Mouse (Mus musculus): ENCODE measurements around the gene Cpox. TPM values are rescaled to one million over a fixed set of nuclear protein-coding genes. Genes with fewer than 3 reads are reported as not detected.
A peak's percentile ranks its signal among the peaks of the same experiment; 100 is the strongest.

Cpox gene
- polyA plus RNA-seq, 1 experiment from 2014 or later = 19.7 TPM

DNA sequence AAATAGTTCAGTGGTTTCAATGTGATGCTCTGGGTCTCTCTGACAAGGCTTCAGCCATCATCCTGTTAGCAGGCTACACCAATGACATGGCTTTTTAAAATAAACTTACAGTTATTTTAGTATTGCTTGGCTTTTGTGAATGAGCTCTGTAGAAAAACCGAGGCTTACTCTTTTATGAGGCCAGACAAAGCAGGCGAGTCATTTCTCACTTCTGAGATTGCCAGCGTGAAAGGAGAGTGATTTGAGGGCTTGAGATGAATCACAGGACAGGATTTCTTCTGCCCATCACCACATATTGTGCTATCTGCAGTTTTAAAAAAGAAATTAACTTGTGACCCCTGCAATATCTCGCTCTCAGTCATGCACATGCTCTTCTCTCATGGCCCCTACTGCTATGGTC lies 44.9 kb downstream of the Cpox start:
- Histone ChIP-seq H3K9me3 (ENCODE audit: control insufficient read depth, low read length) (no peaks in the 10 kb centered on the region), H3K27me3 (ENCODE audit: control insufficient read depth, insufficient read depth, low read depth, low read length) (no peaks in the 10 kb centered on the region), H3K27ac (ENCODE audit: low read length) (no peak overlapping the region), H3K4me2 (ENCODE audit: low read depth, low read length) (no peak overlapping the region), H3K36me3 (ENCODE audit: control insufficient read depth, insufficient read depth, low read length) (no peaks in the 10 kb centered on the region), H3K9ac (ENCODE audit: low read length) (no peak overlapping the region), H3K4me1 (replicated peaks; ENCODE audit: control insufficient read depth, insufficient read depth, low read length) (no peaks in the 10 kb centered on the region), H3K4me3 (ENCODE audit: low read length) (no peak overlapping the region)
- ATAC-seq (ENCODE audit: low read depth) = no peak
- 59% methylated on average over 4 of the region's 4 CpGs for WGBS

DNA sequence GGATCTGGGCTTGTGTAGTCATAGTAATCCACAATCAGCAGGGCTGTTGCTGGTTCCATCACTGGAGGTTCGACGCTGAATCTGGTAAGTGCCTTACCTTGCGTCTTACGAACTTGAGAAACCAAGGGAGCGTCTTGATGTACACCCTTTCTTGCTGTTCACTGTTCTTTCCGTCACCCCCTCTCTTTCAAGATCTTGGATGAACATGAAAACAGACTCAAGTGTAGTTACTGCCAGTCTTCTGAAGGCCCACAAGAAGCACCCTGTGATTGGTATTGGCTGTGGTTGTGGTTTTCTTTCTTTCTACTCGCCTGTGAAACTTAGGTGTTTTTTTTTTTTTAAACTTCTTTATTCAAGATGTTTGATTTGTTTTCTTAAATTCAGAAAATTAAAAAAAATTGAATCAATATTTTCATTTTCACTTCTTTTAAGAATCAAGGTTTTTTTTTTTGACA lies 48.6 kb downstream of the Cpox start, which contains the start of gene Gpr15:
Gene Gpr15, minus strand, starts transcription at position 405 of the 455 bp plus-strand sequence.
- Histone ChIP-seq H3K27ac (ENCODE audit: low read length) (no peak within 1 kb of the TSS), H3K36me3 (ENCODE audit: control insufficient read depth, insufficient read depth, low read length) (no peaks in the 10 kb centered on the region), H3K4me1 (replicated peaks; ENCODE audit: control insufficient read depth, insufficient read depth, low read length) (no peaks in the 10 kb centered on the region), H3K9me3 (ENCODE audit: control insufficient read depth, low read length) (no peaks in the 10 kb centered on the region), H3K27me3 (ENCODE audit: control insufficient read depth, insufficient read depth, low read depth, low read length) (no peaks in the 10 kb centered on the region), H3K4me3 (ENCODE audit: low read length) (no peak within 1 kb of the TSS), H3K9ac (ENCODE audit: low read length) (no peak within 1 kb of the TSS), H3K4me2 (ENCODE audit: low read depth, low read length) (no peak within 1 kb of the TSS)
- 87% methylated on average over 7 of the region's 7 CpGs for WGBS
- ATAC-seq (ENCODE audit: low read depth) = no peak

DNA sequence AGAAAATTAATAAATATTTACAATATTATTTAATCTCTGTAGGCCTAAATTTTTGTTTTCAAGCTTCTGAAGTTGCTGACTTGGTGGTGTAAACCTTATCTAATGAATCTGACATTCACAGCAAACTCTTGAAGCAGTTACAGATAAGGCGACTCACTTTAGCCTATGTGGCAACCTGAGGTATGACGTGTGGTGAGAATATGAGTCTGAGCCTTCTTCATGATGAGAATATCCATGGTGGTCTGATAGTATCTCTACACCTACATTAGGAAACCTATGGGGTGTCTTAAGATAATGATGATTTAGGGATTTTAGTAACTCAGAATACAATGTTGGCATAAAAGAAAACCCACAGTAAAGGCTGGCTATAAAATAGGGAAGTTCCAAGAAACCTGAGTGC lies 52.2 kb downstream of the Cpox start:
- no peak overlapping the region for H3K9ac ChIP-seq (ENCODE audit: low read length)
- WGBS = 64% methylated on average over 2 of the region's 2 CpGs
- no peaks in the 10 kb centered on the region for H3K4me1 ChIP-seq (replicated peaks; ENCODE audit: control insufficient read depth, insufficient read depth, low read length)
- no peak overlapping the region for H3K4me3 ChIP-seq (ENCODE audit: low read length)
- no peak for ATAC-seq (ENCODE audit: low read depth)
- H3K27ac ChIP-seq (ENCODE audit: low read length) = no peak overlapping the region
- H3K27me3 ChIP-seq (ENCODE audit: control insufficient read depth, insufficient read depth, low read depth, low read length) = no peaks in the 10 kb centered on the region; the same call in 1 of the 2 replicates
- no peaks in the 10 kb centered on the region for H3K36me3 ChIP-seq (ENCODE audit: control insufficient read depth, insufficient read depth, low read length)
- H3K9me3 ChIP-seq (ENCODE audit: control insufficient read depth, low read length) = no peaks in the 10 kb centered on the region
- no peak overlapping the region for H3K4me2 ChIP-seq (ENCODE audit: low read depth, low read length)

DNA sequence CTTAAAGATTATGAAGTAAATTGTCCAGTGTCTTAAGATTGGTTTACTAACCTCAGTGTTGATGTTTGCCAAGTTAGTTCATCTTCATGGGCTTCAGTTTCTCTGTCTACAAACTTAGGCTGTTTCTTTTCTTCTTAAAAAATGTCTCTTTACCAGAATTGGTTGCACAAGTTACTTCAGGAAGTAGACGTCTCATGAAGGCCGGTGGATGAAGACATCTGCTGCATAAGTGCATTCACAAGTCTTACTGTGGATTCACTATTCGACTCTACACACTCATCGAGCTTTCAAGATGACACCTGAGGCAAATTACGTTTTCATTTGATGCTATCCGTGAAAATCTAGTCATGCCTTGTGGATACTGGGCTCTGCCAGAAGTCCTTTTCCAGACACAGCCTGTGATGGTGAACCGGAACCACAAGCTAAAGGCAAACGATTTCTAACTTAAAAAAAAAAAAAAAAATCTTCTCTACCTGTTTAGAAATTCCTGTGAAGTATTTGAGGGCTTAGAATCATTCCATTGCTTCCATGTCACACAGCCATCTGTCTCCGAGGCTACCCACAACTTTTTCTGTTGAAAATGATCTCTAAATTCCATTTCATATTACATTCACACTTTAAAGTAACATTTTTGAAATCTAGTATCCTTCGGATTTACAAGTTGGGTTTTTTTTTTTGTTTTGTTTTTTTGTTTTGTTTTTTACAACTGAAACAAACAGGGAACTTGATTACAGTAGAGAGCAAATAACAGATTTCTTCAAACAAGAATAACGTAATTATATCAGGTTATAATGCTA lies 56.8 kb downstream of the Cpox start:
- Histone ChIP-seq H3K4me2 (ENCODE audit: low read depth, low read length) (peak overlapping the region; percentile 63; the same call in 1 of the 2 replicates), H3K4me1 (replicated peaks; ENCODE audit: control insufficient read depth, insufficient read depth, low read length) (peaks cover 6% of the 10 kb centered on the region), H3K27me3 (ENCODE audit: control insufficient read depth, insufficient read depth, low read depth, low read length) (no peaks in the 10 kb centered on the region; the same call in 1 of the 2 replicates), H3K4me3 (ENCODE audit: low read length) (no peak overlapping the region; the same call in 1 of the 2 replicates), H3K9ac (ENCODE audit: low read length) (no peak overlapping the region), H3K27ac (ENCODE audit: low read length) (no peak overlapping the region), H3K36me3 (ENCODE audit: control insufficient read depth, insufficient read depth, low read length) (peaks cover 7% of the 10 kb centered on the region), H3K9me3 (ENCODE audit: control insufficient read depth, low read length) (no peaks in the 10 kb centered on the region)
- 73% methylated on average over 11 of the region's 11 CpGs for WGBS
- ATAC-seq (ENCODE audit: low read depth) = no peak

DNA sequence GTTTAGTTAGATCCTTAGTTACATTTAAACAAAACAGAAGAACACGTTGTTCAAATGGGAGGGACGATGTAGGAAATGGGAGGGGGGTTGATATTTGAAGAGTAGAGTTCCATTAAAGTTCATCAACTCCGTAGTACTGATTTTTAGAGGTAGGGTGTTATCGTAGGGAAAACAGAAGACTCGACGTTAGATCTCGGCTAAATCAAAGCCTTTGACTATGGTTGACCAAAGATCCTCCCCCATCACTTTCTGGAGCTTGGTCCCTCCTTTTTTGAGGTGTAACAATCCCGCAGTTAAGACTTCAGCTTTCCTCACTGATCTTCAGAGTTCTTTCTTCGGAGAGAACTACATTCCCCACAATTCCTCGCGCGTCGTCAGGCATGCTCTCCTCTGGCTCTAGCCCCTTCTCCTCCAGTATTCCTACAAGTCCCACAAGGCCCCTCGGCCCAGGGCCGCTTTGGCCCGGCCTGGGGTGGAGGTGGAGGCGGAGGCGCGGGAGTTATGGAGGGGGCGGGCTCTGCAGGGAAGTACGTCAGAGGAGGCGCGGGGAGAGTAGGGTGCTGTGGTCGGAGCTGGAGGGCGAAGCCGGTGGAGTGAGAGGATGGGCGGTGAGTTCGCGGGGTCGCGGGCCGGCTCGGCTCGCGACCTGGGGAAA lies 57.5 kb downstream of the Cpox start, which contains the start of gene Cldnd1:
Gene Cldnd1, plus strand, starts transcription at position 434 of the 655 bp plus-strand sequence.
- Histone ChIP-seq H3K4me2 (ENCODE audit: low read depth, low read length) (peak within 1 kb of the TSS; percentile 84), H3K9me3 (ENCODE audit: control insufficient read depth, low read length) (no peaks in the 10 kb centered on the region), H3K27ac (ENCODE audit: low read length) (peak within 1 kb of the TSS; percentile 87), H3K4me3 (ENCODE audit: low read length) (peak within 1 kb of the TSS; percentile 83), H3K36me3 (ENCODE audit: control insufficient read depth, insufficient read depth, low read length) (peaks cover 13% of the 10 kb centered on the region), H3K27me3 (ENCODE audit: control insufficient read depth, insufficient read depth, low read depth, low read length) (no peaks in the 10 kb centered on the region; the same call in 1 of the 2 replicates), H3K4me1 (replicated peaks; ENCODE audit: control insufficient read depth, insufficient read depth, low read length) (peaks cover 6% of the 10 kb centered on the region), H3K9ac (ENCODE audit: low read length) (peak within 1 kb of the TSS; percentile 74)
- 2% methylated on average over 24 of the region's 35 CpGs for WGBS
- ATAC-seq (ENCODE audit: low read depth) = peak; percentile 100

DNA sequence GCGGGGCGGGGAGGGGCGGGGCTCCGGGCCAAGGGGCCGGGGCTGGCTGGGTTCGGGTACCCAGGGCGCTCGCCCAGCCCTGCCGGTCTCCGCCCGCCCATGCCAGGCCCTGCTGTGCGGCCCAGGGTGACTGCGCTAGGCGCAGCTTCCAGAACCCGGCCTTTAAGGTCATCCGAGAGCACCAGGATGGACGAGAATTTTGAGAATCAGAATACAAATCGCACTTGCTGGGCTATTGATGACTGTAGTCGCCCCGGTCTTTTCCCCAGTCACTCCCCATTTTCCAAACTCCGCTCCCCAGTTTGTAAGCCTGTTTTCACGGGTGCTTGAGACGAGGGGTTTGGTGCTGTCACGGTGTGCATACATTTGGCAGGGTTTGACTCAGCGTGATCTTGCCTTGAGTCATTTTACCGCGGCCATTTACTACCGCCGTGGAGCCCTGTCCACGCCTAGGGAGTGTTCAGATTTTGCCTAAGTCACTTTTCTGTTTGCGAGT lies 58.1 kb downstream of the Cpox start:
- Histone ChIP-seq H3K9ac (ENCODE audit: low read length) (peak overlapping the region; percentile 74), H3K36me3 (ENCODE audit: control insufficient read depth, insufficient read depth, low read length) (peaks cover 18% of the 10 kb centered on the region), H3K4me3 (ENCODE audit: low read length) (peak overlapping the region; percentile 83), H3K27ac (ENCODE audit: low read length) (peak overlapping the region; percentile 87), H3K9me3 (ENCODE audit: control insufficient read depth, low read length) (no peaks in the 10 kb centered on the region), H3K4me2 (ENCODE audit: low read depth, low read length) (peak overlapping the region; percentile 84), H3K27me3 (ENCODE audit: control insufficient read depth, insufficient read depth, low read depth, low read length) (no peaks in the 10 kb centered on the region; the same call in 1 of the 2 replicates), H3K4me1 (replicated peaks; ENCODE audit: control insufficient read depth, insufficient read depth, low read length) (peaks cover 6% of the 10 kb centered on the region)
- under 1% methylated on average over 23 of the region's 31 CpGs for WGBS
- peak; percentile 91 for ATAC-seq (ENCODE audit: low read depth)

DNA sequence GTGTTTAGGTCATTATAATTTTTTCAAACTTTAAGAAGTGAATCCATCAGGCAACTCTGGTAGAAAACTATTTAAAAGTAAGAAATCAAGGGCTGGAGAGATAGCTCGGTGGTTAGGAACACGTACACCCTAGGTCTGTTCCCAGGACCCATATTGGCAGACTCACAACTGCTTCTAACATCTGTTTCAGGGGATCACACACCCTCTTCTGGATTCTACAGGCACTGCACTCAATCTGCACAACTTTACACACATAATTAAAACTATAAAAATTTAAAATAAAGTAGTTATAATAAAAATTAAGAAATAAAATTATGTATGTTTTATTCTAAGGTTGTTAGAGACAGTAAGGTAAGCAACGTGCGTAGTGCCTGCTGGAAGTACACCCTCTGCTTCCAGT lies 68.1 kb downstream of the Cpox start:
- Histone ChIP-seq H3K4me1 (replicated peaks; ENCODE audit: control insufficient read depth, insufficient read depth, low read length) (no peaks in the 10 kb centered on the region), H3K4me2 (ENCODE audit: low read depth, low read length) (no peak overlapping the region), H3K27me3 (ENCODE audit: control insufficient read depth, insufficient read depth, low read depth, low read length) (no peaks in the 10 kb centered on the region), H3K9ac (ENCODE audit: low read length) (no peak overlapping the region), H3K27ac (ENCODE audit: low read length) (no peak overlapping the region), H3K36me3 (ENCODE audit: control insufficient read depth, insufficient read depth, low read length) (peaks cover 4% of the 10 kb centered on the region), H3K9me3 (ENCODE audit: control insufficient read depth, low read length) (no peaks in the 10 kb centered on the region), H3K4me3 (ENCODE audit: low read length) (no peak overlapping the region)
- WGBS = 77% methylated on average over 4 of the region's 4 CpGs
- ATAC-seq (ENCODE audit: low read depth) = no peak

DNA sequence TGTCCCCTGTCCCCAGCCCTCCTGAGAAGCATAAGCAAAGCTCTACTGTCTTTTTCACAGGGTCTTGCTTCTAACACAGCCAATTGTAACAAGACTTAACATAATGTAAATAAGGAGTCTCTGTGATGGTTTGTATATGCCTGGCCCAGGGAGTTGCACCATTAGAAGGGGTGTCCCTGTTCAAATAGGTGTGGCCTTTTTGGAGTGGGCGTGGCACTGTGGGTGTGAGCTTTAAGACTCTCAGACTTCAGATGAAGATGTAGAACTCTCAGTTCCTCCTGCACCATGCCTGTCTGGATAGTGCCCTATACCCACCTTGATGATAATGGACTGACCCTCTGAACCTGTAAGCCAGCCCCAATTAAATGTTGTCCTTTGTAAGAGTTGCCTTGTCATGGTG lies 68.7 kb downstream of the Cpox start:
- Histone ChIP-seq H3K27ac (ENCODE audit: low read length) (no peak overlapping the region), H3K27me3 (ENCODE audit: control insufficient read depth, insufficient read depth, low read depth, low read length) (no peaks in the 10 kb centered on the region), H3K9me3 (ENCODE audit: control insufficient read depth, low read length) (no peaks in the 10 kb centered on the region), H3K4me3 (ENCODE audit: low read length) (no peak overlapping the region), H3K4me2 (ENCODE audit: low read depth, low read length) (no peak overlapping the region), H3K4me1 (replicated peaks; ENCODE audit: control insufficient read depth, insufficient read depth, low read length) (no peaks in the 10 kb centered on the region), H3K36me3 (ENCODE audit: control insufficient read depth, insufficient read depth, low read length) (peaks cover 3% of the 10 kb centered on the region; the same call in 1 of the 2 replicates), H3K9ac (ENCODE audit: low read length) (no peak overlapping the region)
- ATAC-seq (ENCODE audit: low read depth) = no peak
- WGBS = 80% methylated on average over 1 of the region's 1 CpGs

DNA sequence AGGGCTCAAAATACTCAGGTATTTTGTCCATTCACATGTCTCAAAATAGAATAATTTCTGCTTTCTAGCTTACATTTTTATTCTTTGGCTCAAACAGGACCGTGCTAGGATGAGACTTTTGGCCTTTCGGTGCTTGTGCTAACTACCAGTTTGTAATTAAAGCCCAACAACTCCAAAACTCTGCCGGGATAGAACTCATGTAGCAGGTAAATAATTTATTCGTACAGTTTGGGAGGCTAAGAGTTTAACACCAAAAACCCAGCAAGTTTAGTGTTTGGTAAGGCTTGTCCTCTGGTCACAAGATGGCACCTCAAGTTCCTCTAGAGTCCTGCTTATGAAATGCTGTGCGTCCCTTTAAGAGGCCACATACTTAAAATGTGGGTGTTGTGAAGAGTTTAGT lies 70.7 kb downstream of the Cpox start:
- Histone ChIP-seq H3K27me3 (ENCODE audit: control insufficient read depth, insufficient read depth, low read depth, low read length) (no peaks in the 10 kb centered on the region), H3K4me1 (replicated peaks; ENCODE audit: control insufficient read depth, insufficient read depth, low read length) (no peaks in the 10 kb centered on the region), H3K27ac (ENCODE audit: low read length) (no peak overlapping the region), H3K9me3 (ENCODE audit: control insufficient read depth, low read length) (no peaks in the 10 kb centered on the region), H3K4me2 (ENCODE audit: low read depth, low read length) (no peak overlapping the region), H3K9ac (ENCODE audit: low read length) (no peak overlapping the region), H3K4me3 (ENCODE audit: low read length) (no peak overlapping the region), H3K36me3 (ENCODE audit: control insufficient read depth, insufficient read depth, low read length) (no peaks in the 10 kb centered on the region)
- WGBS = 89% methylated on average over 5 of the region's 5 CpGs
- no peak for ATAC-seq (ENCODE audit: low read depth)

Data from lung, embryonic 16.5 days (tissue).